Mouse (Mus musculus): ENCODE results near the gene Procr. TPM values are rescaled to one million over a fixed set of nuclear protein-coding genes. Genes with fewer than 3 reads are reported as not detected.
A peak's percentile ranks its signal among the peaks of the same experiment; 100 is the strongest.

The Procr gene
- total RNA-seq, 2 experiments from 2014 or later = 0.71 to 0.96 TPM

DNA sequence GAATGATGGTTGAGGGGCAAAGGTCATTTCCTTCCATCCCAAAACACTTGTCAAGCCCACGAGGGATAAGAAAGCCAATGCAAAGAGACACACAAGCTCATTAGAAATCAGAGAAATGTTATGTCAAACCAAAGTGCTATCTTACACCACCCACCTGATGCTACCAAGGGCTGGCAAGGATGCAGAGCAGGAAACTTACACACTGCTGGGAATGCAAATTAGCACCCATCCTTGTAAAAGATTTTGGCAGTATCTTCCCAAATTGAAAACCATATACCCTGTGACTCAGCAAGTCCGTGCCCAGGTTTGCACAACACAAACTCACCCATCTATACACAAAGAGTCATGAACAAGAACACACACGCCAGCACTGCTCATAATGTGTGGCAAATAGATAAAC lies 5.4 kb upstream of the Procr start:
- no peak for DNase-seq (ENCODE audit: extremely low spot score in 1 of 2, low spot score in 1 of 2)

DNA sequence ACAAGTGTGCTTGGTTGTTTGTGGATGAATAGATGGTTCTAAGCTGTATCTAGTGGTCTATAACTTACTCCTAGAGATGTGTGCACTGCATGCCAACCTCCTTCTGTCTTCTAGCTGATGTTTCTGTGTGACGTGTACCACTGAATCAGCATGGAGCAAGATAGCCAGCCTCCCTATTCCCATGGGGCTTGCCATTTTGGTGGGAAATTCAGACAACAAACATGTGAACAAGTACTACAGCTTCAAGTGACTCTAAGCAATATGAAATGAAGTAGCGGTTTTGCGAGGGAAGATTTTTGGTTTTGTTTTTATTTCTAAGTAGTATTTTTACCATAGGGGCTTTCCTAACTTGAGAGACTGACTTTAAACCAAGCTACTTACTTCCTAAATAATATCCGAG lies 1.5 kb upstream of the Procr start:
- no peak for DNase-seq (ENCODE audit: extremely low spot score in 1 of 2, low spot score in 1 of 2)

DNA sequence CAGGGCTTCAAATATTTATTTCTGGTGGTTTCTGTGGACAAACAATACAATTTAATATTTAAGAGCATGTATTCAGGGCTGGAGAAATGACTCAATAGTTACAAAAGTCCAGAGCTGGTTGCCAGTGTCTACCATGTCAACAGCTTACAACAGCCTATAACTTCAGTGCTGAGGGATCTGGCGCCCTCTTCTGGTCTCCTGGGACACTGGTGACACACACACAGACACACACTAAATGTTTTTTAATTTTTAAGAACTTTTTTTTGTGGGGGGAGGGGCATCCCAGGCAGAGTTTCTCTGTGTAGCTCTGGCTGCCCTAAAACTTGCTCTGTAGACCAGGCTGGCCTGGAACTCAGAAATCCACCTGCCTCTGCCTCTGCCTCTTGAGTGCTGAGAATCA lies 4.8 kb downstream of the Procr start:
- peak in 1 of 2 experiments; percentile 49 for DNase-seq (ENCODE audit: extremely low spot score in 1 of 2, low spot score in 1 of 2)

DNA sequence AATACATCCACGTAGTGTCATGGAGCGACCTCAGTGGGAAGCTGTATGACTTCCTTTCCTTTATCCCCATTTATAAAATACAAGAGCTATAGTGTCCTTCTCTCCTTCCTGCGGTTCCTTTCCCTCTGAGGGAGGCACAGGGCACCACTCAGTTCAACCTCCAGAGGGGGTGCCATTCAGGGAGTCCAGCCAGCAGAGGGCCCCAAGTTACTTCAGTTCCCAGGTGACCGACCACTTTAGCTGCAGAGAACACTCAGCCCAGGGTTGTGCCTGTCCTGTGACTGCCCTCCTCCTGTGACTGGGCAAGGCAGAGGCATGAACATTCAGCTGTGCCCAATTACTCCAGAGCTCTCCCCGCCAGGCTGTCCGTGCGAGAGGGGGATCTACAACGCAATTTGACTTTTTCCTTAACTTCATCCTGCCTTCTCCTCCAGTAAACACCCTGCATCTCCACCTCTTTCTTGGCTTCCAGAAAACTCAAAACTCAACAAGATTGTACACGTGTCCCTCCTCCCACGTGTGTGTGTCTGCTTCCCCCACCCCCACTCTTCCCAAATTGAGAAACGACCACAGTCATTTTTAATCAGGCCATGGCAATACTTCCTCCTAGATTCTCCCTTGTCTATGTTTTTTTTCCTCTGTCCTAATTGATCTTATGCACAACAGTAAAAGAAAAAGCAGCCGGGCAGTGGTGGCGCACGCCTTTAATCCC lies 6.1 kb downstream of the Procr start:
- no peak for DNase-seq (ENCODE audit: extremely low spot score in 1 of 2, low spot score in 1 of 2)

DNA sequence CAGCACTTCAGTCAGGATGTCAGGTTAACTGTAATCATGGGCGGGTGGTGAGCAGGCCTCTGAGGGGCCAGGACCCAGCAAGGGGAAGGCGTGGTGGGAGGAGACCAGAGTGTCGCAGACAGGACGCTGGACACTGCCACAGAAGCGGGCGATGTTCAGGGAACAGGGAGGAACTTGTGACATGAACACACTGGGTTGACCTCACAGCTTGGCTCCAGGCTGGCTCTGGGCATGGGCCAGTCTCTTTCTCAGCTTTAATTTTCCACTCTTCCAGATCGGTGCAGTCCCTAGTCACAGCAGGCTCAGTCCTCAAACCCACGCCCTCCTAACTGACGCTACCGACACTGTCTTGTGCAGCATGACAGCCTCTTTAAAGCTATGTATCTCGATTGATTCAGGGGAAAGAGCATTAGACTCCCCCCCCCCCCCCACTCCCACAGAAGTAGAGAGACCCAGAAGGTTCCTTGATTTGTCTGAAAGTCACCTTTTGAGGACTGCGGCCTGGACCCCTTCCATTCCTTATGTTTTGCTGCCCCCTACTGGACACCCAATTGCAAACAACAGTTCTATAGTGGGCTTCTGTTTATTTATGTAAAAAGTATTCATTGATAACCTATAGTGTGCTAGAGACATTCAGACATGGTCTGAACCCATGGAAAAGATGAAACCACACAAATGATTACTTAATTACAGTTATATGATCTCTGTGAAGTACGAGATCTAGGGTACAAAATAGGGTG lies 13.9 kb downstream of the Procr start:
- peak; percentile 52 to 87 for DNase-seq (ENCODE audit: extremely low spot score in 1 of 2, low spot score in 1 of 2)

DNA sequence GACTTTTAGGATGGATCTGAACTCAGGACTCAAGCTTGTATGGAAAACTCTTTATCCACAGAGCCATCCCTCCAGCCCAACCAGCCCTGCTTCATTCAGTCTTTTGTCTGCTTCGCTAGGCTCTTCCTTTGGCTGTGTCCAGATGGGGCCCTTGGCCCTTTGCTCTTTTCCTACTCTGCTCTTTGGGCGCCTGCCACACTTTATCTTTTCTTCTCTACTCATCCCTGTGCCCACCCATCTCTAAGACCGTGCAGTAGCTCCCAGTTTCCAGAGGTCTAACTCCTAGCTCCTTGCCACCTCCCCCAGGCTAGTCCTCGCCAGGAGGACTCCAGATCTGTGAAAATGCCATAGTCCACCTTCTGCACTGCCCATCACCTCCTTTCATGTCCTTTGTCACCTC lies 22.7 kb downstream of the Procr start:
- no peak for DNase-seq (ENCODE audit: extremely low spot score in 1 of 2, low spot score in 1 of 2)

DNA sequence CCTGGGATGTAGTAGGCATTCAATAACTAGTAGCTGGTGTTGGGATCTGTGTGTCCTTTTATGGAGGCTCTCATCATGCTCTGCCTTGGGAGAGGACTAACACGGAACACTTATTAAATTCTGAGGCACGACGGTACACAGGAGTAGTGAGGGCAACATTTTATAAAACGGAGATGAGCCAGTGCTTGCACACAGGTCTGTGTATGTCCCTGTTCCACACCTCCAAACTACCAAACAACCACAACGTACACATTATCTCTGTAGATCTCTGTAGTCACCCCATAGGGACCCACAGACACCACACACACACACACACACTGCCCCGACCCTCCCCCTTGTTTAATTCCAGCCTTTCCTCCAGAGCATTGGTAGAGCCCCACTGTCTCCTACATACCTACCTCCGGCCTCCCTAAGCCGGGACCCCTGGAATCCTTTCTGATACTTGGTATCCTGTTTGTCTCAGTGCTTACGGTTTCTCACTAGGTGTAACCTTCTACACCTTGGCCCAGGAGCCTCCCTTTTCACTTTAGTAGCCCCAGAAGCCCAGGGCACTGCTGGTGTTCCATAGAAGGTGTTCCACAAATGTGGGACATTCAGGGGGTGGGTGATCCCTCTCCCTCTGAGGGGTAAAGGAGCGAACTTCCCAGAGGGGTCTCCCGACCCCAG lies 23.5 kb downstream of the Procr start:
- no peak for DNase-seq (ENCODE audit: extremely low spot score in 1 of 2, low spot score in 1 of 2)

DNA sequence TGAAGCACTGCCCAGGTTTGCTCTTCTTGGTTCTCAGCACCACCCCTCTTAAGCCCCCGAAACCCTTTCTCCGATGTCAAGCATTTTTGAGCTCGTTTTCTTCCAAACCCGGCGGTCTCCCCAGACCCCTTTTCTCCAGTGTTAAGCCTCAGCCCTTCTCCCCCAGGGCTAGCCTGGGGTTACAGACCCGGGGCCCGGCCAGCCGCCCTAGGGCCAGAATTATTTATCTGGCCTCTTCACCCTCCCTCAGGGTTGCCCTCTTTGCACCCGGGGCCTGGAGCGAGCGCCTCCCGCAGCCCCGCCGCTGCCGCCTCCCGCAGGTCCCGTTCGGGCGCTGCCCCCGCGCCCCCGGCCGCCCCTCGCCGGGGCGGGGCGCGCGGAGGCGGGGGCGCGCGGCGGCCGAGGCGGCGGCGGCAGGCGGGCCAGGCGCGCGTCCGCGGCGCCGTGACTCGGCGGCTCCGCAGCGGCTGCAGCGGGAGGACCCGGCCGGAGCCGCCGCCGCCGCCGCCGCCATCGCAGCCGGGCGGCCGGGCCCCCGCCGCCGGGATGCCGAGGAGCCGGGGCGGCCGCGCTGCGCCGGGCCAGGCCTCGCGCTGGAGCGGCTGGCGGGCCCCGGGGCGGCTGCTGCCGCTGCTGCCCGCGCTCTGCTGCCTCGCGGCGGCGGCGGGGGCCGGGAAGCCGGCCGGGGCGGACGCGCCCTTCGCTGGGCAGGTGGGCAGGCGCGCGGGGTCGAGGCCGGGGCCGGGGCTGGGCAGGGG lies 24.2 kb downstream of the Procr start, which contains the start of gene Mmp24:
Gene Mmp24, plus strand, starts transcription at position 416 of the 758 bp plus-strand sequence.
- no peak for DNase-seq (ENCODE audit: extremely low spot score in 1 of 2, low spot score in 1 of 2)

DNA sequence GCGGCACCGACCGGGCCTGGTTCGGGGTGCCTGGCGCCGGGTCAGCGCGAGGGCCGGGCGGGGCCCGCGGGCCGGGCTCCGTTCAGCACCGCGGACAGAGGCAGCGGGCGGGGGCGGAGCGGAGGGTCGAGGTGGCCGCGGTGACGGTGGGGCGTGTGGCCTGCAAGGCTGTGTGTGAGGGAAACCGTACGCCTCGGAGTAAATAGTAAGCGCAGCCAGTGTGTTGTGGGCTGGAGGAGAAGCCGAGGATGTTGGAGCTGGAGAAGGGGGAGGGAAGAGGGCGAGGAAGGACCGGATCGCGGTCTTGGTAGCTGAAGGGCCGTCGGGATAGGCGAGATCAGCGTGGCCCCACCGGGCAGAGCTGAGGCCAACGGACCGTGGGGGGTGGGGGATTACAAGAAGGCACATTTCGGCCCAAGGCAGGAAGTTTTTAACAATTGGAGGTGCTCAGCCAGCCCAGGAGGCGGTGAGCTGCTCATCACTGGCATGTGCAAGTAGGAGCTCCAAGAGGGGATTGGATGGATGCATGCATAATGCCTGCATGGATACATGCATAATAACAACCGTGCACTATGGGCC lies 24.9 kb downstream of the Procr start:
- peak; percentile 43 to 46 for DNase-seq (ENCODE audit: extremely low spot score in 1 of 2, low spot score in 1 of 2)

DNA sequence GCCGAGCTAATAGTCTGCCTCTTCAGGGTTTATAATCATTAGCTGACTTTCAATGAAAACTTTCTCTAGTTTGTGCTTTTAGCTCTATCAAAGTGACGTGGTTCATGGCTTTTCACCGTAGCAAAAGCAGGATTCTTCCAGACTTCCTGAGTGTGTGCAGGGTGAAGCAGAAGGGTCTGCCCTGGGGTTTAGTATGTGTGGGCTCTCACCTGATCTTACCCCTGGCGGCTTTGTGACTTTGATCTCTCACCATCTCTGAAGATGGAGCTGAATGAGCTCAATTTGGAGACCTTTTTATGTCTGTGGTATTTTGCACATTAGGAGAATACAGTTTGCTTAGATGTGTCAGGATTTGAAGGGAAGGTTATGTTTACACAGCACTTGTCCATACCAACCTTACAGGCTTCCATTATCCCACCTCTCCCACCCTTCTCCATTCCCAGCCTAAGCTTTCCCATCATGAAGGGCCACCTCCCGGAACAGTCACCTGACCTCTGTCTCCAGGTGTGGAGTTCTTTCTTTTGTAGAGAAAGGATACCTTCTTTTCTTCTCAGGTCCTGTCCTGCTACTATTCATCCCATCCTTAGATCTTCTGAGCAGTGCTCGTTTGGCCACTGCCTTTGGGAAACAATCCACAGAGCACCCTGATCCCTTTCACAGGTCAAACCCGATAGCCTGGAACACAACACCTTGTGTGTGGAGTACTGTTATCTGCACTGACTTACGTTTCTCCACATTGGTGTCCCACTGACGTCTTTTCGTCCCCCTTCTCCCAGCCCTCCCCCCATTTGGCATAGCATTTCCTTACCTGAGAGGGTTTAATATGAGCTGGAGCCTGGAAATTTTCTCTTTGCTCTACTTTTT lies 26.1 kb downstream of the Procr start:
- no peak for DNase-seq (ENCODE audit: extremely low spot score in 1 of 2, low spot score in 1 of 2)

DNA sequence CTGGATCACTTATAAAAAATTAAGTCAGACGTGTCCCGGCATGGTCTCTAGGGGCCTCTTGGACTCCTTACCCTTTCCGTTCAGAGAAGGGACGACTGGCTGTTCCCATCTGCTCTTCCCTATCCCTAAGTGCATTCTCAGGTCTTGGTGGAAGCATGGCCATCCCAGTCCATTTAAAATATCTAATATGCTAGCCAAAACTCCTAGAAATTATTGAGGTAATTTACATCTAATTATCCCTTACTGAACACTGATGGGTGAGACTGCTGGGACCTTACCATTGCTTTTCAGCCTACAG lies 26.7 kb downstream of the Procr start:
- no peak for DNase-seq (ENCODE audit: extremely low spot score in 1 of 2, low spot score in 1 of 2)

DNA sequence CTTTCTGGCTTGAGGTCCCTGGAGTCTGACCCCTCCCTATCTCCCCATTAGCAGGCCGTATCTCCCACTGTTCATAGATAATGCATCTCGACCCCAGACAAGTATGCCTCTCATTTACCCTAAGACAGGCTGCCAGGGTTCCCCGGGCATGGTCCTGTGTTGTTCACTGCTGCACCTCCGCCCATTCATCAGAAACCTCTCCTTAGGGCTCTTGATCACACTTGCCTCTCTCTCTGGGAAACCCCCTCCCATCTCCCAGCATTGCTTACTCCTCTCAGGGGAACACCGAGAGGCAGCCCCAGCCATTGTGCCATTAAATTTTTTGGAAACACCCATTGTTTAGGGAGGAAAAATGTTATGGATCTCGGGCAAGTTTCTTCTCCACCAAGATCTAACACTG lies 27.1 kb downstream of the Procr start:
- no peak for DNase-seq (ENCODE audit: extremely low spot score in 1 of 2, low spot score in 1 of 2)

DNA sequence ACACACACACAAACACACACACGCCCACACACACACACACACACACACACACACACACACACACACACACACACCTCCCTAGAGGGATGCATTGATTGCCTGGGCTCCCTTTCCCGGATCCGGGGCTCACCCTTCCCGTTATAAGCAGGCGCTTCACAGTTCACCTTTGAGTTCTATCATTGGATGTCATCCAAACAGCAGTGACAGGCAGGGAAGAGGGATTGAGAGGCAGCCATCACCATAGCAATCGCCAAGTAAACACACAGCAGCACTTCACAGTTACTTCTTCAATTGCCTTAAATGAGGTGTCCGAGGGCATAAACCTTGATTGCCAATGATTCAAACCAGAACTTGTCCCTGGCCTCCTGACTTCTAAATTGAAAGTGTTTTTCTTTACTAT lies 28.1 kb downstream of the Procr start:
- DNase-seq (ENCODE audit: extremely low spot score in 1 of 2, low spot score in 1 of 2) = no peak

DNA sequence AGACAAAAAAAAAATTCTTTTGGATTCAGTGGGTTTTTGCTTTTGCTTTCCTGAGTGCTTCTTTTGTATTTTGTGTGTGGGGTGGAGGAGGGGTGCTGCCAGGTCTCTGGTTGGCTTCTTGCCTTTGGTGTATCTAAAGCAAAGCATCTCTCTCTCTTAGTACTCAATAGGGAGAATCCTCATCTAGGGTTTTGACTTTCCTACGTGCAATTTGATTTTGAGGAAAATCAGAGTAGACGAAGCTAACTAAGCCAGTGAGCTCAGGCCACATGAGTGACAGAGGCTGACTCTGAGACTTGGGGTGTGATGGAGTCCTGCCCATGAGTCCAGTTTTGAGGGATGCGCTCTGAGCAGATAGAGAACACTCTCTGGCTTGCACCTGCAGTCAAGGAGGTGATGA lies 28.6 kb downstream of the Procr start:
- DNase-seq (ENCODE audit: extremely low spot score in 1 of 2, low spot score in 1 of 2) = no peak

DNA sequence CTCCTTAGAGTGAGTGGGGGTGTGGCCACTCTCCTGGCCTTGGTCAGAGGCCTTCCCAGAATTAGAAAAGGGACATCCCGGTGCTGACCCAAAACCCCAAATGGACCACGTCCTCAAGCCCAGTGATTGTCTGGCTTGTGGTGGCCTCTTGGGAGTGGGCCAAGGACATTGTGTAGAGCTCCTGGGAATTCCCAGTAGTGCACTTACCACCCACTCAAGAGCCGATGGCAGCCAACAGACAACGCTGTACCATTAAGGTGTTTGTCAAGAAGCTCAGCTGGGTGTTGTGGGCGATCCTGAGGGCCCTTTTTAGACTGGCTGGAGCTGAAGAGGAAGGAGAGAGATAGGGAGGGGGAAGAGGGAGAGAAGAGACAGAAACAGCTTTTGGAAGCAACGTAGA lies 33.6 kb downstream of the Procr start:
- no peak for DNase-seq (ENCODE audit: extremely low spot score in 1 of 2, low spot score in 1 of 2)

DNA sequence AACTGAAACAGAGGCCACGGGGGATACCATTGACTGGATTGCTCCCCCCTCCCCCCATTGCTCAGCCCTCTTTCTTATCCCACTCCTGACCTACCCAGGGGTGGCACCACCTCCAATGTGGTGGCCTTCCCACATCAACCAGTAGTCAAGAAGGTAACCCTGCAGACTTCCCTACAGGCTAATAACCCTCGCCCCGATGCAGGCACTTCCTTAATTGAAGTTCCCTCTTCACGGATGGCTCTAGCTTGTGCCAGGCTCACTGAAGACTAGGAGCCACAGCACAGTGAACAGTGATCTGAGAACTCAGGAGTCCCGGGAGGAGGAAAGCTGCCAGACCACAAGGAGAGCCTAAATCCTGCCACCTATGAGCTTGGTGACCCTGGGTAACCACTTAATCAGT lies 36.0 kb downstream of the Procr start:
- DNase-seq (ENCODE audit: extremely low spot score in 1 of 2, low spot score in 1 of 2) = no peak

DNA sequence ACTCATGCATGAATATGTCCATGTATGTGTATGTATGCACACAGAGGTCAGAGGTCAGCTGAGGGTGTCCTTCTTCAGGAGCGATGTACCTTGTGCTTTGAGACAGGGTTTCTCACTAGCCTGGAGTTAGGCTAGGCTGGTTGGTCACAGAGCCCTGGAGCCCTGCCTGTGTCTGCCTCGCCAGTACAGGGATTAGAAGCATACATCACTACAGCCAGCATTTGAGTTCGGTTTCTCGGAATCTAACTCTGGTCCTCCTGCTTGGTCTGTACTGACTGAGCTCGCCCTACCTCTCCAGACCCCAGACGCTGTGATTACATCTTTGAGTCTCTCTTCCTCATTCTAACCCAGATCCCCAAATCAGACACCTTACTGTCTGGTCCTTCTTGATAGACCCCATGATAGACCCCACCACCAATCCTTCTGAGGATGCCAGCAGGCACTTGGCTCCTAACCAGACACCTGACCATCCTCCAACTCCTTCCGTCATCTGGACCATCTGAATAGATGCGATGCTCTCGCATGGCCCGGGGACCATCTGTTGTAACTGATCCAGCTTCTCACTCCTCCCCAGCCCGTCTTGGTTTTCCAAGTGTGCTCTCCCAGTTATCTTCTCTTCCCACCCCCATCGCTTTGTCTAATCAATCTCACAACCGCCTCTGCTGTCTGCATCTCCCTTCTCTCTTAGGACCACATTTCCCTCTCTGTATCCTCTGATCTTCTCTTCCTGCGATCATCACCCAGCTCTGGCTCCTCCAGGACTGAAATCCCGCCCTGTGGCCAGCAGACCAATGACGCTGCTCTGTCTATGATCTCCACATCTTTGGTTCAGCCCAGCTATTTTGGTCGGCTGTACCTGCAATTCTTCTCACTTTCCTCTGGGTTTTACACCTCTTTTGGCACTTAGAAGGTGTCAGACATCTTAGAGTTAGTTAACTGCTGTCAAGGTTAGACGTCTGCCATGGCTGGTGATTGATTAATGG lies 37.3 kb downstream of the Procr start:
- no peak for DNase-seq (ENCODE audit: extremely low spot score in 1 of 2, low spot score in 1 of 2)

DNA sequence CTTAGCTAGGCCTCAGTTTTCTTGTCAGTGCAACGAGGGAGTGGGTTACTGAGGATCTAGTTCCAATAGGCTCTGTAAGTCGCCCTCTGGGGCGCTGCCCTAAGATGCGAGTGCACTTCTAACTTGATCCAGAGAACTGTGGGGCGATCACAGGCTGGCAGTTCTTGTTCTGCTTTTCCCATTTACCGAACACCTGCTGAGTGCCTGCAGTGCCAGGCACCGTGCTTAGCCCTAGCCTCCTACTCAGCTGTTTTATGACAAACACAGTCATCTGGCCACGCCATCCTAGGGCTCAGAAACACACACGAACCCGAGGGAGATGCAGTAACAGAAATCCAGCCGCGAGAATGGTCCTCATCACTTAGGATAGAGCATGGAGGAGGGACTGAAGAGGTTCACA lies 42.0 kb downstream of the Procr start:
- no peak for DNase-seq (ENCODE audit: extremely low spot score in 1 of 2, low spot score in 1 of 2)
